Mouse (Mus musculus) embryonic facial prominence, embryonic 10.5 days (tissue): ENCODE data around the gene Lpcat2. TPM values are rescaled to one million over a fixed set of nuclear protein-coding genes. Genes with fewer than 3 reads are reported as not detected.

Experiments
- DNase-seq: peaks from one replicate; pipeline ENCODE4 v3.0.0-alpha.2; 2017; ENCODE audit warnings: low spot score
- H3K27ac ChIP-seq: fragments of 300-500 bp; sonication (generic); replicated peaks from 2 replicates; pipeline ENCODE4 v1.5.1; 2016; ENCODE audit warnings: mild to moderate bottlenecking
- H3K27me3 ChIP-seq: fragments of 300-500 bp; sonication (generic); replicated peaks from 2 replicates; pipeline ENCODE4 v1.6.1; 2016; ENCODE audit warnings: low read depth, mild to moderate bottlenecking; ENCODE audit not compliant: poor library complexity, severe bottlenecking
- H3K36me3 ChIP-seq: fragments of 300-500 bp; sonication (generic); replicated peaks from 2 replicates; pipeline ENCODE4 v1.6.1; 2016; ENCODE audit warnings: mild to moderate bottlenecking, moderate library complexity
- H3K4me1 ChIP-seq: fragments of 300-500 bp; sonication (generic); 2 replicates; pipeline ENCODE4 v1.6.1; 2016
- H3K4me3 ChIP-seq: fragments of 300-500 bp; sonication (generic); 2 replicates; pipeline ENCODE4 v1.5.1; 2016; ENCODE audit warnings: mild to moderate bottlenecking, moderate library complexity
- H3K9me3 ChIP-seq: fragments of 300-500 bp; sonication (generic); 2 replicates; pipeline ENCODE4 v1.6.1; 2016; ENCODE audit warnings: mild to moderate bottlenecking
- WGBS: fragments of 180-500 bp; shearing (Covaris S2); methylation state at CpG from one replicate; pipeline ENCODE4 v1.1.7; 2016; 5-methylcytosine and 5-hydroxymethylcytosine counted together
- microRNA-seq: library from miRNA; unstranded; fragments of <30 nt; microRNA quantifications from one replicate; pipeline ENCODE4, GENCODE M21; 2017
- polyA plus RNA-seq: library from polyadenylated mRNA; unstranded; fragments of >200 nt; fragmentation: Nextera tagmentation; extraction: Ambion mirVana; gene quantifications from 2 replicates; pipeline ENCODE4 v1.2.1, GENCODE M21; 2016

Gene Lpcat2
- polyA plus RNA-seq, 1 experiment from 2014 or later, result 4.3 TPM

DNA sequence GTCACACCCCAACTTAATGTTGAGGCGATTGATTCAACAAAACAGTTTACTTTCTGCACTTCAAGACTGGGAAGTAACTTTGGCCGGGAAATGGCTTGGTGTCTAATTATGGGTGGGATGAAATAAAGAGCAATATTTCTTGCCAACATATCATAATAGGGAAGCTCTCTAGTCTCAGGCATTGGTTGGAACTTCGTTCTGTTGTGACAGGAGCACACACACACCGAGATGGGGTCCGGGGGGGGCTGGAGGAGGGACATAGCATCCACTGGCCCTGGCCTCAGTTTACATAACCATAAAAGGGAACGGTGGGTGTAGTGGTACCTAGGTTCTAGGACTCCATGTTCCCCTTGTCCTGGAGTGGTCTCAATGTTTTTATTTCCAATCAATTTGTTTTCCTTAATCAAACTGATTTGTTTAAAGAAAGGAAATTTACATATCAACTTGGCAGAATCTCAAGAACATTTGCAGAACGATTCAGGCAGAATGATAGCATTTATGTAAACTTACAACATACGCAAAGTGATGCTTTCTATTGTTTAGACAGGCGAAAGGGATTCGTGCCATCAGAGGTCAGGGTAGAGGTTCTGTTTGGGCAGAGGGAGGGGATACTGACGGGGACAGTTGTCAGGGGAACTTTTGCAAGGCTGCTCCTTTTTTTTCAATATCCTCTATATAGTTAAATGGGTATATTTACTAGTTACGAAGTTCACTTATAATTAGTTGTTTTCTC lies 95.7 kb downstream of the Lpcat2 start:
- H3K4me1 ChIP-seq, result no peaks in the 10 kb centered on the region
- no peaks in the 10 kb centered on the region for H3K36me3 ChIP-seq
- no peak for DNase-seq
- no peaks in the 10 kb centered on the region for H3K9me3 ChIP-seq
- H3K4me3 ChIP-seq, result no peak overlapping the region
- H3K27me3 ChIP-seq, result peaks cover 7% of the 10 kb centered on the region; the same call in 1 of the 2 replicates
- WGBS, result 81% methylated on average over 12 of the region's 12 CpGs
- no peak overlapping the region for H3K27ac ChIP-seq

GRCm38 (mm10) chr8:92954044-92954443 lies 98.9 kb downstream of the Lpcat2 start:
- no peaks in the 10 kb centered on the region for H3K9me3 ChIP-seq
- no peaks in the 10 kb centered on the region for H3K36me3 ChIP-seq
- no peaks in the 10 kb centered on the region for H3K4me1 ChIP-seq
- H3K27me3 ChIP-seq, result peaks cover 35% of the 10 kb centered on the region
- 86% methylated on average over 5 of the region's 5 CpGs for WGBS
- no peak overlapping the region for H3K27ac ChIP-seq
- H3K4me3 ChIP-seq, result no peak overlapping the region
- no peak for DNase-seq

GRCm38 (mm10) chr8:92959779-92960178 lies 104.6 kb downstream of the Lpcat2 start, which contains the start of gene Slc6a2:
Slc6a2 (plus strand) TSS chr8:92960079.
- DNase-seq, result no peak
- Histone ChIP-seq H3K27me3 (peaks cover 88% of the 10 kb centered on the region), H3K36me3 (no peaks in the 10 kb centered on the region), H3K27ac (peak within 1 kb of the TSS; percentile 48; the same call in 1 of the 2 replicates), H3K9me3 (no peaks in the 10 kb centered on the region), H3K4me1 (peaks cover 21% of the 10 kb centered on the region), H3K4me3 (peak within 1 kb of the TSS; percentile 62)
- WGBS, result 57% methylated on average over 10 of the region's 10 CpGs

- Histone ChIP-seq H3K27me3 (peaks cover 90% of the 10 kb centered on the region), H3K9me3 (no peaks in the 10 kb centered on the region), H3K4me3 (peak overlapping the region; percentile 62), H3K4me1 (peaks cover 21% of the 10 kb centered on the region), H3K27ac (peak overlapping the region; percentile 48; the same call in 1 of the 2 replicates), H3K36me3 (no peaks in the 10 kb centered on the region)
- peak; percentile 67 for DNase-seq
- WGBS, result under 1% methylated on average over 42 of the region's 42 CpGs
Measured at GRCm38 (mm10) chr8:92960451-92960911, 105.3 kb downstream of the Lpcat2 start.

DNA sequence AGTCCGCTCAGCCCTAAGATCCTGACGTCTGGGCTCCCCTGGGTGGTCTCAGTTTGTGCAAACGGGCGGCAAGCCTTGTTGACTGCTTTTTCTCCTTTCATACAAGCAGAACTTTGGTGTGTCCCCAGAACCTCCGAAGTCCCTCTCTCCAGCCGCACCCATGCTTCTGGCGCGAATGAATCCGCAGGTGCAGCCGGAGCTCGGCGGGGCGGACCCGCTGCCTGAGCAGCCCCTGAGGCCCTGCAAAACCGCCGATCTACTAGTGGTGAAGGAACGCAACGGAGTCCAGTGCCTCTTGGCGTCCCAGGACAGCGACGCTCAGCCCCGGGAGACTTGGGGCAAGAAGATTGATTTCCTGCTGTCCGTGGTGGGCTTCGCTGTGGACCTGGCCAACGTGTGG lies 105.9 kb downstream of the Lpcat2 start:
- peaks cover 84% of the 10 kb centered on the region for H3K27me3 ChIP-seq

GRCm38 (mm10) chr8:92964556-92964955 lies 109.4 kb downstream of the Lpcat2 start:
- Histone ChIP-seq H3K36me3 (no peaks in the 10 kb centered on the region), H3K4me3 (no peak overlapping the region), H3K9me3 (no peaks in the 10 kb centered on the region), H3K27me3 (peaks cover 54% of the 10 kb centered on the region), H3K4me1 (peaks cover 19% of the 10 kb centered on the region), H3K27ac (no peak overlapping the region)
- no peak for DNase-seq
- WGBS, result 70% methylated on average over 2 of the region's 2 CpGs

More for the DNA sequence above, 105.9 kb downstream of the Lpcat2 start:
- H3K27ac ChIP-seq, result no peak overlapping the region
- H3K4me1 ChIP-seq, result peaks cover 21% of the 10 kb centered on the region
- DNase-seq, result peak; percentile 29
- 3% methylated on average over 25 of the region's 25 CpGs for WGBS
- no peaks in the 10 kb centered on the region for H3K36me3 ChIP-seq
- peak overlapping the region; percentile 62 for H3K4me3 ChIP-seq
- no peaks in the 10 kb centered on the region for H3K9me3 ChIP-seq

Small RNA genes within 50 kb of the gene (microRNA-seq; reads per million reads assigned to microRNA genes)
- not detected for gene Gm22151

Other genes starting within 250 kb of the Lpcat2 start
- gene Irx6, start 181.1 kb upstream of the Lpcat2 start, polyA plus RNA-seq, result 0.11 and 0.37 TPM in 2 replicates
- gene Mmp2, start 28.0 kb upstream of the Lpcat2 start, polyA plus RNA-seq, result 103 and 120 TPM in 2 replicates
- 0.25 TPM in 1 of 2 replicates, not detected in the other for gene Capns2, start 46.1 kb downstream of the Lpcat2 start, polyA plus RNA-seq
- 0.02 and 0.11 TPM in 2 replicates for gene Slc6a2, start 104.7 kb downstream of the Lpcat2 start, polyA plus RNA-seq
- not detected in 2 replicates for gene Ces1a, start 192.9 kb downstream of the Lpcat2 start, polyA plus RNA-seq
- gene Ces1b, start 224.7 kb downstream of the Lpcat2 start, polyA plus RNA-seq, result not detected in 2 replicates